Mouse (Mus musculus) bone marrow, adult 2 months (tissue): ENCODE measurements at regions not wholly inside any gene's neighbourhood (a gene's known extent, or its start where the extent isn't known, plus 50 kb on each side); places are given as distances from the start of the nearest gene placed in this dataset.

ENCODE experiments used
- H3K27ac ChIP-seq: fragments of 200-500 bp; 2 replicates; pipeline ENCODE4 v1.5.1; 2012; ENCODE audit warnings: low read depth, mild to moderate bottlenecking, control low read depth, inconsistent platforms, low read length; ENCODE audit not compliant: control insufficient read depth, poor library complexity, insufficient read depth
- H3K4me1 ChIP-seq: fragments of 200-500 bp; 2 replicates; pipeline ENCODE4 v1.6.1; 2011; ENCODE audit warnings: low read length; ENCODE audit not compliant: control insufficient read depth, insufficient read depth
- H3K4me3 ChIP-seq: fragments of 200-500 bp; replicated peaks from 2 replicates; pipeline ENCODE3; 2011; ENCODE audit warnings: mild to moderate bottlenecking, low read depth, low read length, control low read depth; ENCODE audit not compliant: control insufficient read depth
- CTCF ChIP-seq: fragments of 200-500 bp; IDR thresholded peaks from 2 replicates; pipeline ENCODE4 v1.5.1; 2011; ENCODE audit warnings: low read length, control low read depth; ENCODE audit not compliant: control insufficient read depth, insufficient read depth
- POLR2A ChIP-seq: fragments of 200-500 bp; IDR thresholded peaks from 2 replicates; pipeline ENCODE4 v1.6.1; 2011; ENCODE audit warnings: low read depth, mild to moderate bottlenecking, control low read depth, low read length, borderline replicate concordance; ENCODE audit not compliant: control insufficient read depth
- WGBS: fragments of 180-500 bp; shearing (Covaris S2); methylation state at CpG from one replicate; pipeline ENCODE4 v1.1.7; 2018; 5-methylcytosine and 5-hydroxymethylcytosine counted together

- Histone ChIP-seq H3K27ac (no peak overlapping the region), H3K4me1 (no peaks in the 10 kb centered on the region), H3K4me3 (no peak overlapping the region)
- 52% methylated on average over 6 of the region's 6 CpGs for WGBS
- TF ChIP-seq CTCF: no peak
These were observed 239.1 kb upstream of the Sp4 start for GRCm38 (mm10) chr12:118540336-118540735.

DNA sequence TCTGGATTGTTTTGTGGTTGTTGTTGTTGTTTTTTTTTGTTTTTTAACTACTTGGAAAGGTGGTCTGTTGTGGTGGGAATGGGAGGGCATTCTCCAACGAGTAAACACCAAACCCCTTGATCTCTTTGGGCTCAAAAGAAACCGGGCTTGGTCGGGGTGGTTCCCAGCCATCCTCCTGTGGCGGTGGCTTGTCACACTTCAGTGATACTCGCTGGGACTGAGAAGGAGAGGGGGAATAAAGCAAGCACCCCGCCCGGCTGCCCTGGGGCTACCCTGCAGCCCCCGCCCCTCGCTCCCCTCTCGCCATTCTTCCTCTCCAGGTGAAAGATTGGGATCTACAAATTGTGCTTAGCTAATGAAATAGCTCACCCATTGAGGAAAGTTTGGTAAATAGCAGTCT is 229.3 kb upstream of the Sp4 start:
- WGBS: 15% methylated on average over 10 of the region's 10 CpGs
- H3K4me1 ChIP-seq: no peaks in the 10 kb centered on the region
- H3K4me3 ChIP-seq: no peak overlapping the region
- no peak overlapping the region for H3K27ac ChIP-seq
- no peak for TF ChIP-seq CTCF
- no peak for TF ChIP-seq POLR2A

- TF ChIP-seq CTCF: no peak
- TF ChIP-seq POLR2A: no peak
- 20% methylated on average over 36 of the region's 36 CpGs for WGBS
- Histone ChIP-seq H3K27ac (no peak overlapping the region), H3K4me1 (no peaks in the 10 kb centered on the region), H3K4me3 (no peak overlapping the region)
These were observed 228.5 kb upstream of the Sp4 start for GRCm38 (mm10) chr12:118529428-118530361.

GRCm38 (mm10) chr12:118521770-118522169 is 220.5 kb upstream of the Sp4 start:
- Histone ChIP-seq H3K27ac (no peak overlapping the region), H3K4me3 (no peak overlapping the region), H3K4me1 (no peaks in the 10 kb centered on the region)
- no peak for TF ChIP-seq CTCF
- TF ChIP-seq POLR2A: no peak
- WGBS: 81% methylated on average over 2 of the region's 2 CpGs

GRCm38 (mm10) chr12:118521329-118521728 is 220.1 kb upstream of the Sp4 start:
- Histone ChIP-seq H3K4me1 (no peaks in the 10 kb centered on the region), H3K27ac (no peak overlapping the region), H3K4me3 (no peak overlapping the region)
- 79% methylated on average over 1 of the region's 1 CpGs for WGBS
- no peak for TF ChIP-seq POLR2A
- TF ChIP-seq CTCF: no peak

DNA sequence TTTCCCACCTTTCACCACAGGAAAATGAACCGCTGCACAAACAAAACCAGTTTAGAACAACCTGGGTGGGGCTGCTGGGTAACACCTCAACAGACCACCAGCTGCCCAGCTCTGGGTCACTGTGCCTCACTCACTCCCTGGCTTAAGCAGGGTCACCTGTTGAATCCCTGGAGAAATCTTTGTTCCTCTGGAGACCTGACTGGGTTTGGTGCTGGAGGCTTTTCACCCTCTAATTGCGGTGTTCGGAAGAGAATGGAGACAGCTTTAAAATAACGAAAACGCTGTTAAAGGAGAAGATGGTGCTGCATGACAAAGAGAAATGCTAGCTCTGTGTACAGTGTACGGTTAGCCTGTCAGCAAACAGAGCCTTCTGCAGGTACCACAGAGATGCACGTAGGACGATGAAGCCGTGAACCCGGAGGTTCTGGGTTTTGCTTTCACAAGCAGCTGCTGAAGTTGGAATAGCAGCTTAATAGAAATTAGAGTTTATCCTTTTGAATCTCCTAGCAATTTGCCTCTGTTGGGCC is 218.6 kb upstream of the Sp4 start:
- 81% methylated on average over 10 of the region's 10 CpGs for WGBS
- TF ChIP-seq CTCF (no peak), POLR2A (no peak)
- H3K4me1 ChIP-seq: no peaks in the 10 kb centered on the region

DNA sequence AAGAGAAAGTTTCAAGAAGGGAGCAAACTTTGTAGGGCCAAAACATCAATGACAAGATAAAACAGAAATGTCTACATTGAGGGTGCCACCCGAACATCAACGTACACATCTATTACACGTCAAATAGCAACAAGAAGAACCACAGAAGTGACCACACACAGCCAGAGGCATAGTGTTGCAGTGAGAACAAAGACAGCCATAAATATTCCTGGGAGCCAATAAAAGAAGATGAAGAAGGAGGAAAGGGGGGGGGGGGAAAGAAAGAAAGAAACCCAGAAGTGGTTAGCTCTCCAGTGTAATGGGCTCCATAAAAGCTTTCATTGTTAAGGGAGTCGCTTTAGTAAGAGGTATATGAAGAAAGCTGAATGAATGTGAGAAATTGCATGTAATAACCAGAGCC is 209.7 kb upstream of the Sp4 start:
- WGBS: 48% methylated on average over 4 of the region's 4 CpGs
- TF ChIP-seq CTCF (no peak), POLR2A (no peak)
- Histone ChIP-seq H3K4me3 (no peak overlapping the region), H3K27ac (no peak overlapping the region), H3K4me1 (no peaks in the 10 kb centered on the region)

More for the DNA sequence above, 218.6 kb upstream of the Sp4 start:
- H3K4me3 ChIP-seq: no peak overlapping the region
- no peak overlapping the region for H3K27ac ChIP-seq

GRCm38 (mm10) chr12:118508972-118509917 is 208.0 kb upstream of the Sp4 start:
- WGBS: 76% methylated on average over 8 of the region's 8 CpGs

More at GRCm38 (mm10) chr12:118508972-118509917, 208.0 kb upstream of the Sp4 start:
- TF ChIP-seq POLR2A (no peak), CTCF (no peak)
- no peak overlapping the region for H3K27ac ChIP-seq
- no peaks in the 10 kb centered on the region for H3K4me1 ChIP-seq
- H3K4me3 ChIP-seq: no peak overlapping the region
